Mouse (Mus musculus): ENCODE measurements at regions not wholly inside any gene's neighbourhood (a gene's known extent, or its start where the extent isn't known, plus 50 kb on each side); places are given as distances from the start of the nearest gene placed in this dataset.

- Histone ChIP-seq H3K9me3 (ENCODE audit: low read length) (peaks cover 65% of the 10 kb centered on the region), H3K36me3 (replicated peaks; ENCODE audit: insufficient read depth, low read length) (no peaks in the 10 kb centered on the region), H3K27me3 (ENCODE audit: insufficient read depth, low read length) (no peaks in the 10 kb centered on the region), H3K4me2 (ENCODE audit: low read depth, low read length) (no peak overlapping the region), H3K9ac (replicated peaks) (no peak overlapping the region), H3K27ac (ENCODE audit: low read depth) (no peak overlapping the region), H3K4me3 (ENCODE audit: low read depth, low read length) (no peak overlapping the region), H3K4me1 (ENCODE audit: insufficient read depth) (no peaks in the 10 kb centered on the region)
- DNase-seq (peak; percentile 23), ATAC-seq (no peak)
- 63% methylated on average over 27 of the region's 27 CpGs for WGBS (ENCODE audit: insufficient replicate concordance)
- no peak for TF ChIP-seq EP300 (IDR thresholded peaks at IDR 0.05; ENCODE audit: low read depth)
- TF ChIP-seq CTCF (IDR thresholded peaks at IDR 0.05; ENCODE audit: low read depth) = no peak
These were observed 276.0 kb downstream of the Gm21863 start for GRCm38 (mm10) chr12:20230141-20230892.

DNA sequence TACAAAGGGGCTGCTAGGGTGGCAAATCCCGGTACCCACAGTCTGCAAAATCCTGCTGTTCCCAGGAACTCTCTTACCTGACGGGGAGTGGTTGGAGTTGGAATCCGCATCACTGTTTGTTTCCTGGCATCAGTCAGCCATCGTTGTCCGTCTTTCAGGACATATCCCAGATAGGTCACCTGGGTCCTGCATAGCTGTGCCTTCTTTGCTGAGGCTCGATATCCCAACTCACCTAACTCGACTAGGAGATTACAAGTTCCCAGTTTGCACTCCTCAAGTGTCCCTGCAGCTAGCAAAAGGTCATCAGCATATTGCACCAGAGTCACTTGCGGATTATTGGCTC is 276.6 kb downstream of the Gm21863 start:
- H3K4me2 ChIP-seq (ENCODE audit: low read depth, low read length) = no peak overlapping the region
- TF ChIP-seq EP300 (IDR thresholded peaks at IDR 0.05; ENCODE audit: low read depth) (no peak), CTCF (IDR thresholded peaks at IDR 0.05; ENCODE audit: low read depth) (no peak)
- H3K36me3 ChIP-seq (replicated peaks; ENCODE audit: insufficient read depth, low read length) = no peaks in the 10 kb centered on the region
- H3K4me1 ChIP-seq (ENCODE audit: insufficient read depth) = no peaks in the 10 kb centered on the region
- 68% methylated on average over 8 of the region's 8 CpGs for WGBS (ENCODE audit: insufficient replicate concordance)
- no peak for ATAC-seq
- H3K9ac ChIP-seq (replicated peaks) = no peak overlapping the region
- DNase-seq = peak; percentile 24
- no peak overlapping the region for H3K4me3 ChIP-seq (ENCODE audit: low read depth, low read length)
- peaks cover 65% of the 10 kb centered on the region for H3K9me3 ChIP-seq (ENCODE audit: low read length)
- no peak overlapping the region for H3K27ac ChIP-seq (ENCODE audit: low read depth)
- H3K27me3 ChIP-seq (ENCODE audit: insufficient read depth, low read length) = no peaks in the 10 kb centered on the region

DNA sequence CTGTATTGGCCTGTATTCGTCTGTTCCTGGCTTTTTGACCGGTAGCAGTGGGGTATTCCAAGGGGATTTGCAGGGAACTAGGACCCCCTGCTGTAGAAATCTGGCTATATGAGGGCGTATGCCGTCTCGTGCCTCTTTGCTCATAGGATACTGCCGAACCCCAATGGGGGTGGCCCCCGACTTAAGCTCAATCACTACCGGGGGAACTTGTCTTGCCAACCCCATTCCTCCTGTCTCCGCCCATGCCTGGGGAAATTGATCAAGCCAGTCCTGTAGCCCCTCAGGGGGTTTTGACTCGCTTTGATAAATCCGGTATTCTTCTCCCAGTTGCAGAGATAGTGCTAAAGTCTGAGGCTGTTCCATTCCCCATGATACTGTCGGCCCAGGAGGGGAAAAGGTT is 277.2 kb downstream of the Gm21863 start:
- TF ChIP-seq EP300 (IDR thresholded peaks at IDR 0.05; ENCODE audit: low read depth) = no peak
- TF ChIP-seq CTCF (IDR thresholded peaks at IDR 0.05; ENCODE audit: low read depth) = no peak
- Histone ChIP-seq H3K36me3 (replicated peaks; ENCODE audit: insufficient read depth, low read length) (no peaks in the 10 kb centered on the region), H3K27ac (ENCODE audit: low read depth) (no peak overlapping the region), H3K27me3 (ENCODE audit: insufficient read depth, low read length) (no peaks in the 10 kb centered on the region), H3K9me3 (ENCODE audit: low read length) (peaks cover 65% of the 10 kb centered on the region), H3K4me1 (ENCODE audit: insufficient read depth) (no peaks in the 10 kb centered on the region), H3K4me3 (ENCODE audit: low read depth, low read length) (no peak overlapping the region), H3K4me2 (ENCODE audit: low read depth, low read length) (no peak overlapping the region), H3K9ac (replicated peaks) (no peak overlapping the region)
- DNase-seq (peak; percentile 37), ATAC-seq (0 out of 2 replicates have a peak, but pooled peaks have one; percentile 5)
- 63% methylated on average over 12 of the region's 12 CpGs for WGBS (ENCODE audit: insufficient replicate concordance)

DNA sequence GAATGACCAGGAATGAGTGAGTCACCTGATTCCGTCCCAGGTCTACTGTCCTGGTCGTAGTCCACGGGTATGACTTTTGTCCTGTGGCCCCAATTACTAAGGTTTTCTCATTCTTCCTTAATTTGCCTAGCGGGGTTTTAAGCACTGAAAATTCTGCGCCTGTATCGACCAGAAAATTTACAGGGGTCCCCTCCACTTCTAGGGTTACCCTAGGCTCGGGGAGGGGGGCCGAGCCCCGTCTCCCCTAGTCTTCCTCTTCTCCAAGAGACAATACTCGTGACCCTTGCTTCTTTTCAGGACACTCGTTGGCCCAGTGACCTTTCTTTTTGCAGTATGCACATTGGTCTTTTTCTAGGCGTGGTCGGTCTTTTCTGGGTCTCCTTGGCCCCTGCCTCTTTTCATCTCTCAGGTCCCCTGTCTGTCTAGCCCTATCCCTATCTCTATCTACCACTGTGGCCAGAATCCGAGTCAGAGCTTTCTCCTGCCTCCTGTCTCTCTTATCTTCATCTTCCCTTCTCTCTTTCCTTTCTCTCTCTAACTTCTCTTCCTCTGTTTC is 277.8 kb downstream of the Gm21863 start:
- H3K4me2 ChIP-seq (ENCODE audit: low read depth, low read length) = no peak overlapping the region
- no peak overlapping the region for H3K9ac ChIP-seq (replicated peaks)
- H3K4me1 ChIP-seq (ENCODE audit: insufficient read depth) = no peaks in the 10 kb centered on the region
- peak; percentile 26 for DNase-seq
- WGBS (ENCODE audit: insufficient replicate concordance) = 63% methylated on average over 14 of the region's 14 CpGs
- no peaks in the 10 kb centered on the region for H3K36me3 ChIP-seq (replicated peaks; ENCODE audit: insufficient read depth, low read length)
- peaks cover 61% of the 10 kb centered on the region for H3K9me3 ChIP-seq (ENCODE audit: low read length)
- H3K27ac ChIP-seq (ENCODE audit: low read depth) = no peak overlapping the region
- no peak overlapping the region for H3K4me3 ChIP-seq (ENCODE audit: low read depth, low read length)
- H3K27me3 ChIP-seq (ENCODE audit: insufficient read depth, low read length) = no peaks in the 10 kb centered on the region
- ATAC-seq = peak; percentile 16; the same call in 1 of the 2 replicates
- TF ChIP-seq EP300 (IDR thresholded peaks at IDR 0.05; ENCODE audit: low read depth) = no peak

GRCm38 (mm10) chr12:20232746-20233453 is 278.6 kb downstream of the Gm21863 start:
- H3K9me3 ChIP-seq (ENCODE audit: low read length) = peaks cover 53% of the 10 kb centered on the region
- H3K4me2 ChIP-seq (ENCODE audit: low read depth, low read length) = no peak overlapping the region
- H3K4me3 ChIP-seq (ENCODE audit: low read depth, low read length) = no peak overlapping the region
- H3K9ac ChIP-seq (replicated peaks) = no peak overlapping the region
- WGBS (ENCODE audit: insufficient replicate concordance) = 64% methylated on average over 32 of the region's 32 CpGs
- DNase-seq (peak; percentile 51), ATAC-seq (peak; percentile 28)
- H3K4me1 ChIP-seq (ENCODE audit: insufficient read depth) = no peaks in the 10 kb centered on the region
- no peak overlapping the region for H3K27ac ChIP-seq (ENCODE audit: low read depth)
- no peaks in the 10 kb centered on the region for H3K27me3 ChIP-seq (ENCODE audit: insufficient read depth, low read length)
- TF ChIP-seq EP300 (IDR thresholded peaks at IDR 0.05; ENCODE audit: low read depth) (no peak), CTCF (IDR thresholded peaks at IDR 0.05; ENCODE audit: low read depth) (no peak)
- no peaks in the 10 kb centered on the region for H3K36me3 ChIP-seq (replicated peaks; ENCODE audit: insufficient read depth, low read length)

DNA sequence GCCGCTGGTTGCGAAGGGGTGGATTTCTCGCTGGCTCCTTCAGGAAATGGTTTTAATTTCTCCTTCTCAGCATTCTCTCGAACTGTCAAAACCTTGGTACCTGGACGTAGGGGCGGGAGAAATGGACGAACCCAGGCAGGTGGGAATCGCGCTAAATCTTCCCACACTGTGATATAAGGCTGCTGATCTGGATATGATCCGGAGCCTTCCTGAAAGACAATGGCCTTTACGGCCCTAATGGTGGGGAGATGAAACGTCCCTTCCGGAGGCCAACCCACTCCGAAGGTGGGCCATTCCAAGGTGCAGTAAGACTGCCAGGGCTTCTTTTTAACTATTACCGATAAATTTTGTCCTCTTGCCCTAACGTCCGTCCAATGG is 279.1 kb downstream of the Gm21863 start:
- H3K27me3 ChIP-seq (ENCODE audit: insufficient read depth, low read length) = no peaks in the 10 kb centered on the region
- no peaks in the 10 kb centered on the region for H3K36me3 ChIP-seq (replicated peaks; ENCODE audit: insufficient read depth, low read length)
- H3K9me3 ChIP-seq (ENCODE audit: low read length) = peaks cover 47% of the 10 kb centered on the region
- no peak overlapping the region for H3K4me2 ChIP-seq (ENCODE audit: low read depth, low read length)
- H3K4me1 ChIP-seq (ENCODE audit: insufficient read depth) = no peaks in the 10 kb centered on the region
- no peak for DNase-seq
- no peak overlapping the region for H3K27ac ChIP-seq (ENCODE audit: low read depth)
- TF ChIP-seq CTCF (IDR thresholded peaks at IDR 0.05; ENCODE audit: low read depth) (no peak), EP300 (IDR thresholded peaks at IDR 0.05; ENCODE audit: low read depth) (no peak)
- ATAC-seq = peak; percentile 22
- 70% methylated on average over 17 of the region's 17 CpGs for WGBS (ENCODE audit: insufficient replicate concordance)
- no peak overlapping the region for H3K9ac ChIP-seq (replicated peaks)
- H3K4me3 ChIP-seq (ENCODE audit: low read depth, low read length) = no peak overlapping the region

Data from liver, postnatal 0 days (tissue).